Mouse (Mus musculus) hindbrain, embryonic 10.5 days (tissue): ENCODE results near the gene Shmt2. TPM values are rescaled to one million over a fixed set of nuclear protein-coding genes. Genes with fewer than 3 reads are reported as not detected.

ENCODE experiments used
- DNase-seq: peaks from one replicate; pipeline ENCODE4 v3.0.0-alpha.2; 2017; ENCODE audit warnings: low spot score
- H3K27ac ChIP-seq: fragments of 300-500 bp; sonication (generic); 2 replicates; pipeline ENCODE4 v1.5.1; 2016; ENCODE audit warnings: mild to moderate bottlenecking, moderate library complexity
- H3K27me3 ChIP-seq: fragments of 300-500 bp; sonication (generic); 2 replicates; pipeline ENCODE4 v1.6.1; 2016; ENCODE audit warnings: mild to moderate bottlenecking; ENCODE audit not compliant: poor library complexity, insufficient read depth, severe bottlenecking
- H3K36me3 ChIP-seq: fragments of 300-500 bp; sonication (generic); 2 replicates; pipeline ENCODE4 v1.6.1; 2016; ENCODE audit warnings: mild to moderate bottlenecking, moderate library complexity
- H3K4me1 ChIP-seq: fragments of 300-500 bp; sonication (generic); replicated peaks from 2 replicates; pipeline ENCODE4 v1.6.1; 2016; ENCODE audit warnings: mild to moderate bottlenecking
- H3K4me3 ChIP-seq: fragments of 300-500 bp; sonication (generic); 2 replicates; pipeline ENCODE4 v1.5.1; 2016; ENCODE audit warnings: mild to moderate bottlenecking, moderate library complexity
- H3K9me3 ChIP-seq: fragments of 300-500 bp; sonication (generic); 2 replicates; pipeline ENCODE4 v1.6.1; 2016; ENCODE audit warnings: mild to moderate bottlenecking, moderate library complexity
- WGBS: fragments of 180-500 bp; shearing (Covaris S2); methylation state at CpG from one replicate; pipeline ENCODE4 v1.1.7; 2016; 5-methylcytosine and 5-hydroxymethylcytosine counted together
- polyA plus RNA-seq: library from polyadenylated mRNA; unstranded; fragments of >200 nt; fragmentation: Nextera tagmentation; extraction: Ambion mirVana; gene quantifications from 2 replicates; pipeline ENCODE4 v1.2.1, GENCODE M21; 2016

Shmt2 gene
- polyA plus RNA-seq, 1 experiment from 2014 or later: 103 TPM

DNA sequence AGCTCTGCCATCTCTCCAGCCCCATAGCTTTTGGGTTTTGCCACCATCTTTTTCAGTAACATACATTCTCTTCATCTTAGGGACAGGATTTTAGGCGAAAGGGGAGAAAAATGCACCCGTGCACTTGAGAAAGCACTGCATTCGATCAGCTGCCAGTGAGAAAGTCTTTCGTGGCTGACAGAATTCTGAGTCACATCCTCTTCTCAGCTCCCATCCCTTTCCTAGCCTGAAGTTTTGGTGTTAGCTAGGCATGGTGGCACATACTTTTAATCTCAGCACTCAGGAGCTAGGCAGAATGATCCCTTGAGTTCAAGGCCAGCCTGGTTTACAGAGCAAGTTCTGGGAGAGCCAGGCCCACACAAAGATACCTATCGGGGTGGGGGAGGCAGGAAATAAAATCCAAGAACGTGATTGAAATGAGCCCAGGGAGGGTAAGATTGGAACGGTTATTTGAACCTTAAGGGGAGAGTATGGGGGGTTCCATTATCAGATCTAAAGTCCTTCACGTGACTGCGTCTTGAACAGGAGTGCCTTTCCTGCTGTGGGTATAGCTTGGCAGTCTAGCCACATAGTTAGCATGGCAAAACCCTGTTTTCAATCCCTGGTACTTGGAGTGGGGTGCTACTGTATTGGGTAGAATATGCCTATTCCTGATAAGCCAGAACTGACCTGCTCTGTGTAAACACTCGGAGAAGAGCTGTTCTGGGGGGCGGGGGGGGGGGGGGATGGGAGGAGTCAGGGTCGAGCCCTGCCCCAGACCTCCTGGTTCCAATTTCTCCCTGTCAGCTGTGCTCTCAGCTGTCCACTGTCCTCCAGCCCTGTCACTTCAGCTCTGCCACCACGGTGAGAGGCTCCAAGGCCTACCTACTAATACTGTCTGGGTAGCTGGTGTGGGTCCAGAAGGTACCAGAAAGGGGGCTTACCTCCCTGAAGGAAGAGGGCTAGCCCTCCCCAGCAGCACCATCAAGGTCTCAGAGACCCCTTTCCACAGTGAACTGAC lies 21.1 kb downstream of the Shmt2 start, which contains the start of gene Stac3:
Gene Stac3, plus strand, starts transcription at position 793 of the 1,000 bp plus-strand sequence.
- Histone ChIP-seq H3K27me3 (peaks cover 6% of the 10 kb centered on the region), H3K36me3 (peaks cover 54% of the 10 kb centered on the region), H3K27ac (no peak within 1 kb of the TSS), H3K4me3 (no peak within 1 kb of the TSS), H3K4me1 (peaks cover 11% of the 10 kb centered on the region; the same call in 1 of the 2 replicates), H3K9me3 (no peaks in the 10 kb centered on the region)
- no peak for DNase-seq
- WGBS: 80% methylated on average over 13 of the region's 13 CpGs

- H3K36me3 ChIP-seq: peaks cover 64% of the 10 kb centered on the region
- H3K4me3 ChIP-seq: no peak overlapping the region
- no peak overlapping the region for H3K27ac ChIP-seq
- WGBS: 87% methylated on average over 4 of the region's 4 CpGs
- H3K27me3 ChIP-seq: no peaks in the 10 kb centered on the region
- no peak for DNase-seq
- peaks cover 11% of the 10 kb centered on the region; the same call in 1 of the 2 replicates for H3K4me1 ChIP-seq
- H3K9me3 ChIP-seq: no peaks in the 10 kb centered on the region
These were observed 22.2 kb downstream of the Shmt2 start for GRCm38 (mm10) chr10:127500042-127500441.

DNA sequence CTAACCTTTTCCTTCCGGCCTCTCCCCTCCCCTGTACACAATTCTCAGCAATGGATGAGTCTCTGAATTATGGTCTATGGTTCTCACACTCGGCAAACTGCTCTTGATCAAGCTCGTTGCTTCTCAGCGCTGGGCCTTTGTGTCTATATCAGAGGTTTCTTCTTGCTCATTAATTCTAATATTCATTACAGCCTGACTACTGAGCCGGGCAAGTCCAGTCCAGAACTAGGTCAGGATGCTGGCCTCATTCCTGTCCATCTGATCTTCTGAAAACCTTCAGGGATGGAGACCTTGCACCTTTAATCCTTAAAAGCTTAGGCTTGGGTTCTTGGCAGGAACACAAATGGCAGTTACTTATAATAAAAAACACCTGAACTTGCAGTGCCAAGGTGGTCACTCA lies 22.7 kb downstream of the Shmt2 start:
- peaks cover 67% of the 10 kb centered on the region for H3K36me3 ChIP-seq
- H3K27ac ChIP-seq: no peak overlapping the region
- H3K27me3 ChIP-seq: no peaks in the 10 kb centered on the region
- no peak for DNase-seq
- H3K4me3 ChIP-seq: no peak overlapping the region
- WGBS: 85% methylated on average over 5 of the region's 5 CpGs
- H3K4me1 ChIP-seq: peaks cover 11% of the 10 kb centered on the region; the same call in 1 of the 2 replicates
- no peaks in the 10 kb centered on the region for H3K9me3 ChIP-seq

DNA sequence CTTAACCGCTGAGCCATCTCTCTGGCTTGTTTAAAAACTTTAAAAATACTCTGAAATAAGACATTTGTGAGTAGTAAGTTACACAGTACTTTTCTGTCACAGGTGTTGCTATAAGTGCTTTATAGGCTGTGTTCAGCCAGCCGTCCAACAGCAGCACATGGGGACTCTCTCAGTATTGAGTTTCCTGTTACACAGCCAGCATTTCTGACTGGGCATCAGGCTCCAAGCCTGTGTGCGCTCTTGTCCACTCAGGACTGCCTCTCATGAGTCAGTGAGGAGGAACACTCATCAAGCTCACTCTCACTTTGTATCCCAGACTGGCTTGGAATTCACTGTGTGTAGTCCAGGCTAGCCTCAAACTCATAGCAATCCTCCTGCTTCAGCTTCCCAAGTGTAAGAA lies 26.1 kb downstream of the Shmt2 start:
- peaks cover 94% of the 10 kb centered on the region for H3K36me3 ChIP-seq

DNA sequence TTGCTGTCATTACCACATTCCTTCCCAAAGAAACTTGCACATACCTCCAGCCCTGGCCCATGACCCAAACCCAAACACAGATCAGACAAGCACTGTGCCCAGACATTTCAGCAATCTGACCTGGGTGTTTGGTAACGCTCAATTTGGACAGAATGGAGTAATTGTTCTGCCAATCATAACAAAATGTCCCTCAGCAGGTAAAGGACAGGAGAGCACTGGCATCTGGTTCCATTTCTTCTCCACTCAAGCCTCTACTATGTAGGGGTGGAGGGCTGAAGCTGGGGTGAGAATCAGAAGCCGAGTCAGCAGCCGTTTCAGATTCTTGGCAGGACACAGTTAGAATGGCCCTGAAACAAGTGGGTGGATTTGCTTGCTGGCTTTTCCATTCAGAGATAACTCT lies 30.1 kb downstream of the Shmt2 start:
- Histone ChIP-seq H3K27me3 (no peaks in the 10 kb centered on the region), H3K4me1 (peaks cover 16% of the 10 kb centered on the region), H3K36me3 (peaks cover 90% of the 10 kb centered on the region), H3K4me3 (no peak overlapping the region), H3K27ac (no peak overlapping the region), H3K9me3 (no peaks in the 10 kb centered on the region)
- DNase-seq: no peak
- 86% methylated on average over 3 of the region's 3 CpGs for WGBS

More for the DNA sequence above, 26.1 kb downstream of the Shmt2 start:
- H3K27me3 ChIP-seq: no peaks in the 10 kb centered on the region
- DNase-seq: no peak
- no peak overlapping the region for H3K4me3 ChIP-seq
- H3K4me1 ChIP-seq: peaks cover 13% of the 10 kb centered on the region
- H3K27ac ChIP-seq: no peak overlapping the region
- 94% methylated on average over 3 of the region's 3 CpGs for WGBS
- H3K9me3 ChIP-seq: no peaks in the 10 kb centered on the region

DNA sequence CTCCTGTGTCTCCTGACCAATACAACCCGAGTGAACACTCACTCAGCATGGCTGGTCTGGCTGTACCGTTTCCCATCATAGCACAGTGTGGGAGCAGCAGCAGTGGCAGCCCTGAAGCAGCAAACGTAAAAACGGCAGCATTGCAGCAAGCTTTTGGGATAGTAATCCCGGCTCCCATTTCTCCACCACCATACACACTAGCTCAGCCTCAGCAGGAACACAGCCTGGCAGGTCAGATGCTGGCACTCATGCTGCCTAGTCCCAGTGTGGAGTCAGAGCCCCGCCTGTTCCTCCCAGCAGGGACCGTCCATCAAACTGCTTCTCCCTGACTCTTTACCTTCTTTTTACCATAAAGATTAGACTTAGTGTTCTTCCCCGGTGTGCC lies 31.1 kb downstream of the Shmt2 start:
- H3K27ac ChIP-seq: 0 out of 2 replicates have a peak overlapping the region, but pooled peaks have one; percentile 23
- 70% methylated on average over 8 of the region's 8 CpGs for WGBS
- H3K9me3 ChIP-seq: no peaks in the 10 kb centered on the region
- H3K36me3 ChIP-seq: peaks cover 87% of the 10 kb centered on the region
- no peaks in the 10 kb centered on the region for H3K27me3 ChIP-seq
- H3K4me1 ChIP-seq: peaks cover 16% of the 10 kb centered on the region
- H3K4me3 ChIP-seq: no peak overlapping the region
- DNase-seq: no peak

DNA sequence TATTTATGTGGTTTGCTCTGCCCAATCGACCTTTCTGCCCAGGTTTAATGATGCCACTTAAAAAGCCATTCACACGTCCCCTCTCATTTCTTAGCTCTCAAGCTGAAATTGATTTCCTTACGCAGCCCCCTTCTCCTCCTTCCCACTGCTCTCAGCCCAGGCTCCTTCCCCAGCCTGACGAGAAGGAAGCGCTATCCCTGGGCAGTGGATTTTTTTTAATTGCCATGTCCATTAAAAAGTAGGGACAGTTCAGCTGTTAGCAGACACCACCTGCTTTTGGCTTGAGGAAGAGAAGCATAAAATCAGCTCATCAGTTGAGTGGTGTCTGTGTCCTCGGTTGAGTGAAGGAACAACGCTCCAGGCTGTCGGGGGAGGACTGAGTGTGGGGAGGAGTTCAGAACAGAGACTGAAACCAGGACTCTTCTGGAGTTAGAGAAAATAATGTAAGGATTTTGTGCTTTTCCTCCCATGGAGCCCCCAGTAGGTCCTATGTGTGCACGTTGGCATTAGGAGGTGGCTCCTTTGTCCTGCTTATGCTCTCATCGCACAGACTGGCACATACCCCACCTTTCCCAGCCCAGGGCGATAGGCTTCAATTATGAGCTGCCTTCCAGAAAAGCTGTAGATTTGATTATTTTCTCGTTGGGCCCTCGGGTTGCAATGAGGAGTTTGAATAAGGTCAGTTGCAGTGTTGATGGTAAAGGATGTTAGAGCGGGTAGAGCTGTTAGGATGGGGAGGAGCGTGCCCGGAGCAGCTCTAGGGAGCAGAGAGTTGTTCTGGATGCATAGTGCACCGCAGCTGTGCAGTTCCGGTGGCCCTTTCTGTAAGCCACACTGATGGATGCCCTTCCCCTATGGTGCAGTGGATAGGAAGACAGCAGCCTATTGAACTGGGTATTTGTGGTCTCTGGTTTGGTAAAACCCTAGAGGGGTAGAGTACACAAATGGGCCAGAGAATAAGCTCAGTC lies 31.8 kb downstream of the Shmt2 start:
- Histone ChIP-seq H3K9me3 (no peaks in the 10 kb centered on the region), H3K27ac (peak overlapping the region; percentile 23; the same call in 1 of the 2 replicates), H3K4me3 (no peak overlapping the region), H3K4me1 (peaks cover 16% of the 10 kb centered on the region), H3K36me3 (peaks cover 87% of the 10 kb centered on the region), H3K27me3 (no peaks in the 10 kb centered on the region)
- no peak for DNase-seq
- 84% methylated on average over 18 of the region's 18 CpGs for WGBS

GRCm38 (mm10) chr10:127488856-127489255 lies 33.4 kb downstream of the Shmt2 start:
- Histone ChIP-seq H3K4me3 (no peak overlapping the region), H3K27ac (no peak overlapping the region), H3K9me3 (no peaks in the 10 kb centered on the region), H3K36me3 (peaks cover 87% of the 10 kb centered on the region), H3K27me3 (no peaks in the 10 kb centered on the region), H3K4me1 (peaks cover 16% of the 10 kb centered on the region)
- 92% methylated on average over 7 of the region's 7 CpGs for WGBS
- no peak for DNase-seq

DNA sequence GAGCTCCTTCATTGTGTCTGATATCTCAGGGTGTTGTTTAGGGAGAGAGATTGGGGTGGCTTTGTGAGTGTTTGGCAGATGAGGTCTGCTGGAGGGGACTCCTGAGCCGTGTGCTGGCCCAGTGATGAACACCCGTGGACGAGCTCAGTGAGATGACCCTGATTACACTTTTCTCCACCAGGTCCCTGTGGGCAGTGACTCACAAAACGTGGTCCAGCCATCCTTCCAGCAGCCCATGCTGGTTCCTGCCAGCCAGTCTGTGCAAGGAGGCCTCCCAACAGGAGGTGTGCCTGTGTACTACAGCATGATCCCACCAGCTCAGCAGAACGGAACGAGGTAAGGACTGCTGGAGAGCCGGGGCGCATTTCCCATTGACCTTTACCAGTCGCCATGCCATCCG lies 37.0 kb downstream of the Shmt2 start:
- H3K4me3 ChIP-seq: no peak overlapping the region
- WGBS: 93% methylated on average over 10 of the region's 10 CpGs
- no peak for DNase-seq
- H3K9me3 ChIP-seq: no peaks in the 10 kb centered on the region
- peaks cover 75% of the 10 kb centered on the region for H3K36me3 ChIP-seq
- H3K27me3 ChIP-seq: no peaks in the 10 kb centered on the region
- H3K4me1 ChIP-seq: 0 out of 2 replicates have a peak, but pooled peaks cover 1% of the 10 kb centered on the region
- no peak overlapping the region for H3K27ac ChIP-seq

DNA sequence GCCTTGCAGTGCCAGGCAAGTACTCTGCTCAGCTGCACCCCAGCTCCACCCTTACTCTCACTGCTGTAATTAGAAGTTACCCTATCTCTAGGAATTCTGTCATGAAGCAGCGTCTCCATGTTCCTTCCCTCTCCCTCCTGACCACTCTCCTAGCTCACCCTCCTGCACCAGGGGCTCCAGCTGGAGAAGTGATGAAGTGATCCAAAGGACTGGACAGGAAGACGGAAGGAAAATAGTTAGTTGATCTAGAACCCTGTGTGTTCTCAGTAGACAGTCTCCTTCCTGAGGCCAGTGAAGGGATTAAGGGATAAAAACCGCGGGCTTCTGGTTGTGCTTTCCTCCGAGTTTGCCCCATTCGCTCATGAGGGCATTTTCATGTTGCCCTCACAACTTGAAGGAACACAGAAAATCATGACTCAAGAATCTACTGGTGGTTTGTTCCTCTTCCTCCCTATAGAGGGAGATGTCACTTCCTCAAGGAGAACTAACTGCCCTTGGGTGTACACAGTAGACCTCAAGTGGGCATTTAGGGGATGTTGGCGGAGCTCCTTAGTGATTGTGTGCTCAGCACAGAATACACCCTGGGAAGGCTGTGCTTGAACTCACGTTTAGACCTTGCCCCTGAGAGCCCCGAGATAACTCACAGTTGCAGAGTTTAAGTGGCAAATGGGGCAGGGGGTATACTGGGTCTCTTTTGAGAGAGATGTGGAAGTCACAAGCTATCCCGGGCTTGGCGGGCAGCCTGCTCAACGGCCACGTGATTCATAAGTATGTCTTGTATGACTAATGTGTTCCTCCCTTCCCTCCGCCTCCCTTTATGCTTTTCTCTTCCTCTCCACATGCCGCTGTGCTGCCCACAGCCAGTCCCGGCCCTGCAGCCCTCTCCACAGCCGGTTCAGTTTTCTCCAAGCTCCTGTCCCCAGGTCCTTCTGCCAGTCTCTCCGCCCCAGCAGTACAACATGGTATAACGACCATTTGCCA lies 41.1 kb downstream of the Shmt2 start:
- Histone ChIP-seq H3K4me3 (no peak overlapping the region), H3K27me3 (no peaks in the 10 kb centered on the region), H3K9me3 (no peaks in the 10 kb centered on the region), H3K4me1 (no peaks in the 10 kb centered on the region), H3K36me3 (peaks cover 81% of the 10 kb centered on the region), H3K27ac (no peak overlapping the region)
- DNase-seq: no peak
- 89% methylated on average over 19 of the region's 19 CpGs for WGBS

DNA sequence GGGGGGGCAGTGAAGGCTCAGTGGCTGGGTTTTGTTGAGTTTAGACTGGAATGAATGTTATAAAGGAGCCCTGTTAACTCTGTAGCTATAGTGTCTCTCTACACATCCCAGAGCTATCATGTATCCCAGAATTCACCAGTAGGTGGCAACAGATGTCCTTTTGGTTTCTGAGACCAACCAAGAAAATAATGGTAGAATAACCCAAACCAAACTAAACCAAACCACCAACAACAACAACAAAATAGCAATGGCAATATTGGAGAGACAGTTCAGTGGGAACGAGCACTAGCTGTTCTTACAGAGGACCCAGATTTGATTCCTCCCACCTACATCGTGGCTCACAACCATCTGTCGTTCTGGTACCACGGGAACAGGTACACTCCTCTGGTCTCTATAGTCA lies 43.1 kb downstream of the Shmt2 start:
- Histone ChIP-seq H3K27ac (no peak overlapping the region), H3K4me3 (no peak overlapping the region), H3K4me1 (no peaks in the 10 kb centered on the region), H3K36me3 (peaks cover 77% of the 10 kb centered on the region), H3K9me3 (no peaks in the 10 kb centered on the region), H3K27me3 (no peaks in the 10 kb centered on the region)
- DNase-seq: no peak
- 97% methylated on average over 4 of the region's 4 CpGs for WGBS

GRCm38 (mm10) chr10:127477301-127477700 lies 44.9 kb downstream of the Shmt2 start:
- DNase-seq: no peak
- no peak overlapping the region for H3K4me3 ChIP-seq
- H3K27ac ChIP-seq: no peak overlapping the region
- no peaks in the 10 kb centered on the region for H3K27me3 ChIP-seq
- H3K36me3 ChIP-seq: peaks cover 81% of the 10 kb centered on the region
- WGBS: 85% methylated on average over 7 of the region's 7 CpGs
- no peaks in the 10 kb centered on the region for H3K9me3 ChIP-seq
- no peaks in the 10 kb centered on the region for H3K4me1 ChIP-seq
